Mouse (Mus musculus) brain, embryonic 14.5 days (tissue): ENCODE results near the gene Dner.

Experiments
- CTCF ChIP-seq: fragments of 200-500 bp; IDR thresholded peaks from 2 replicates; pipeline ENCODE4 v1.5.1; 2012; ENCODE audit warnings: inconsistent platforms, mild to moderate bottlenecking, moderate library complexity, borderline replicate concordance; ENCODE audit not compliant: insufficient read depth, insufficient read length; ENCODE audit errors: extremely low read depth
- POLR2A ChIP-seq: fragments of 200-500 bp; IDR thresholded peaks from 2 replicates; pipeline ENCODE4 v1.6.1; 2012; ENCODE audit warnings: mild to moderate bottlenecking, inconsistent platforms, borderline replicate concordance; ENCODE audit not compliant: poor library complexity, insufficient read depth, insufficient read length, severe bottlenecking; ENCODE audit errors: extremely low read depth

GRCm38 (mm10) chr1:84428331-84428730, 267.7 kb downstream of the Dner start:
- no peak for TF ChIP-seq POLR2A
- TF ChIP-seq CTCF = no peak
